Mouse (Mus musculus): Measurements from ENCODE around the gene Tspan13.

GRCm38 (mm10) chr12:35984743-35985142 lies 57.6 kb downstream of the Tspan13 start:
- TF ChIP-seq CTCF (IDR thresholded peaks at IDR 0.05; ENCODE audit: extremely low read depth, insufficient read depth, low read length), result no peak
- no peak for TF ChIP-seq POLR2A (IDR thresholded peaks at IDR 0.05; ENCODE audit: extremely low read depth, insufficient read depth, low read length)
